Mouse (Mus musculus) bone marrow, adult 2 months (tissue): Measurements from ENCODE around the gene Pomt1.

Source experiments
- CTCF ChIP-seq: fragments of 200-500 bp; IDR thresholded peaks from 2 replicates; pipeline ENCODE4 v1.5.1; 2011; ENCODE audit warnings: low read length, control low read depth; ENCODE audit not compliant: control insufficient read depth, insufficient read depth
- POLR2A ChIP-seq: fragments of 200-500 bp; IDR thresholded peaks from 2 replicates; pipeline ENCODE4 v1.6.1; 2011; ENCODE audit warnings: low read depth, mild to moderate bottlenecking, control low read depth, low read length, borderline replicate concordance; ENCODE audit not compliant: control insufficient read depth

GRCm38 (mm10) chr2:32221577-32221976 is 14.8 kb upstream of the Pomt1 start:
- TF ChIP-seq CTCF (no peak), POLR2A (no peak)
